Mouse (Mus musculus): ENCODE data around the gene Atp6ap1. TPM values are rescaled to one million over a fixed set of nuclear protein-coding genes. Genes with fewer than 3 reads are reported as not detected.

Gene Atp6ap1
- polyA plus RNA-seq, 1 experiment from 2014 or later = 193 TPM

GRCm38 (mm10) chrX:74273422-74274322 lies 23.2 kb upstream of the Atp6ap1 start:
- no peaks in the 10 kb centered on the region for H3K27me3 ChIP-seq
- H3K9ac ChIP-seq (replicated peaks) = no peak overlapping the region
- WGBS = 34% methylated on average over 10 of the region's 10 CpGs
- peaks cover 12% of the 10 kb centered on the region for H3K36me3 ChIP-seq
- H3K4me1 ChIP-seq (replicated peaks) = peaks cover 10% of the 10 kb centered on the region
- no peak overlapping the region for H3K4me2 ChIP-seq (replicated peaks)
- no peak for ATAC-seq
- peak overlapping the region; percentile 14; the same call in 1 of the 2 replicates for H3K27ac ChIP-seq
- no peak overlapping the region for H3K4me3 ChIP-seq (replicated peaks)
- no peaks in the 10 kb centered on the region for H3K9me3 ChIP-seq

- Histone ChIP-seq H3K9me3 (no peaks in the 10 kb centered on the region), H3K4me3 (replicated peaks) (no peak overlapping the region), H3K36me3 (peaks cover 7% of the 10 kb centered on the region; the same call in 1 of the 2 replicates), H3K4me2 (replicated peaks) (no peak overlapping the region), H3K4me1 (replicated peaks) (peaks cover 5% of the 10 kb centered on the region; the same call in 1 of the 2 replicates), H3K9ac (replicated peaks) (no peak overlapping the region), H3K27me3 (no peaks in the 10 kb centered on the region), H3K27ac (no peak overlapping the region)
- ATAC-seq = no peak
- WGBS = 76% methylated on average over 8 of the region's 8 CpGs
Measured at GRCm38 (mm10) chrX:74277916-74278315, 19.0 kb upstream of the Atp6ap1 start.

- WGBS = 12% methylated on average over 14 of the region's 14 CpGs
- no peaks in the 10 kb centered on the region for H3K36me3 ChIP-seq
- no peak; the same call in 1 of the 2 replicates for ATAC-seq
- no peaks in the 10 kb centered on the region for H3K9me3 ChIP-seq
- peaks cover 14% of the 10 kb centered on the region for H3K4me1 ChIP-seq (replicated peaks)
- H3K27me3 ChIP-seq = no peaks in the 10 kb centered on the region
- H3K4me2 ChIP-seq (replicated peaks) = peak overlapping the region; percentile 61
- H3K4me3 ChIP-seq (replicated peaks) = peak overlapping the region; percentile 61
- H3K9ac ChIP-seq (replicated peaks) = peak overlapping the region; percentile 82
- 0 out of 2 replicates have a peak overlapping the region, but pooled peaks have one; percentile 5 for H3K27ac ChIP-seq
Measured at GRCm38 (mm10) chrX:74281041-74281731, 15.7 kb upstream of the Atp6ap1 start.

GRCm38 (mm10) chrX:74281732-74282394 lies 15.0 kb upstream of the Atp6ap1 start, which contains the start of the genes Taz and Dnase1l1:
Taz (plus strand) TSS chrX:74281912.
Dnase1l1 (minus strand) TSS chrX:74282337.
- Histone ChIP-seq H3K27me3 (no peaks in the 10 kb centered on the region), H3K27ac (peak within 1 kb of the TSS; percentile 77), H3K4me2 (replicated peaks) (peak within 1 kb of the TSS; percentile 61), H3K4me1 (replicated peaks) (peaks cover 14% of the 10 kb centered on the region), H3K9ac (replicated peaks) (peak within 1 kb of the TSS; percentile 82), H3K9me3 (no peaks in the 10 kb centered on the region), H3K4me3 (replicated peaks) (peak within 1 kb of the TSS; percentile 61), H3K36me3 (no peaks in the 10 kb centered on the region)
- peak; percentile 65 for ATAC-seq
- 20% methylated on average over 16 of the region's 16 CpGs for WGBS

GRCm38 (mm10) chrX:74282395-74283091 lies 14.4 kb upstream of the Atp6ap1 start:
- Histone ChIP-seq H3K4me2 (replicated peaks) (peak overlapping the region; percentile 61), H3K36me3 (no peaks in the 10 kb centered on the region), H3K9ac (replicated peaks) (peak overlapping the region; percentile 82), H3K27ac (peak overlapping the region; percentile 77), H3K4me3 (replicated peaks) (peak overlapping the region; percentile 61), H3K4me1 (replicated peaks) (peaks cover 14% of the 10 kb centered on the region), H3K27me3 (no peaks in the 10 kb centered on the region), H3K9me3 (no peaks in the 10 kb centered on the region)
- 36% methylated on average over 39 of the region's 39 CpGs for WGBS
- ATAC-seq = peak; percentile 88

GRCm38 (mm10) chrX:74283092-74283437 lies 13.8 kb upstream of the Atp6ap1 start:
- WGBS = 39% methylated on average over 5 of the region's 5 CpGs
- peak overlapping the region; percentile 82 for H3K9ac ChIP-seq (replicated peaks)
- H3K4me1 ChIP-seq (replicated peaks) = peaks cover 14% of the 10 kb centered on the region
- peak overlapping the region; percentile 77 for H3K27ac ChIP-seq
- peak overlapping the region; percentile 61 for H3K4me3 ChIP-seq (replicated peaks)
- peak overlapping the region; percentile 61 for H3K4me2 ChIP-seq (replicated peaks)
- H3K9me3 ChIP-seq = no peaks in the 10 kb centered on the region
- H3K27me3 ChIP-seq = no peaks in the 10 kb centered on the region
- H3K36me3 ChIP-seq = 0 out of 2 replicates have a peak, but pooled peaks cover under 1% of the 10 kb centered on the region
- peak; percentile 48; the same call in 1 of the 2 replicates for ATAC-seq

- no peak overlapping the region for H3K4me3 ChIP-seq (replicated peaks)
- H3K36me3 ChIP-seq = peaks cover 17% of the 10 kb centered on the region
- H3K4me2 ChIP-seq (replicated peaks) = no peak overlapping the region
- no peaks in the 10 kb centered on the region for H3K9me3 ChIP-seq
- H3K9ac ChIP-seq (replicated peaks) = no peak overlapping the region
- H3K4me1 ChIP-seq (replicated peaks) = peaks cover 11% of the 10 kb centered on the region
- no peaks in the 10 kb centered on the region for H3K27me3 ChIP-seq
- ATAC-seq = no peak
- 78% methylated on average over 4 of the region's 4 CpGs for WGBS
- H3K27ac ChIP-seq = no peak overlapping the region
Measured at GRCm38 (mm10) chrX:74293431-74293830, 3.5 kb upstream of the Atp6ap1 start.

GRCm38 (mm10) chrX:74298348-74298747 lies 1.5 kb downstream of the Atp6ap1 start:
- 88% methylated on average over 1 of the region's 1 CpGs for WGBS
- ATAC-seq = no peak
- Histone ChIP-seq H3K4me1 (replicated peaks) (peaks cover 13% of the 10 kb centered on the region), H3K9me3 (no peaks in the 10 kb centered on the region), H3K36me3 (peaks cover 35% of the 10 kb centered on the region), H3K9ac (replicated peaks) (no peak overlapping the region), H3K4me2 (replicated peaks) (0 out of 2 replicates have a peak overlapping the region, but pooled peaks have one; percentile 22), H3K27me3 (no peaks in the 10 kb centered on the region), H3K27ac (no peak overlapping the region), H3K4me3 (replicated peaks) (no peak overlapping the region)

- Histone ChIP-seq H3K4me1 (replicated peaks) (peaks cover 19% of the 10 kb centered on the region), H3K27me3 (no peaks in the 10 kb centered on the region), H3K9me3 (no peaks in the 10 kb centered on the region), H3K4me3 (replicated peaks) (no peak overlapping the region), H3K36me3 (peaks cover 42% of the 10 kb centered on the region), H3K27ac (no peak overlapping the region), H3K4me2 (replicated peaks) (no peak overlapping the region), H3K9ac (replicated peaks) (no peak overlapping the region)
- ATAC-seq = no peak
- 85% methylated on average over 3 of the region's 3 CpGs for WGBS
Measured at GRCm38 (mm10) chrX:74299721-74300120, 2.8 kb downstream of the Atp6ap1 start.

- H3K27ac ChIP-seq = peak within 1 kb of the TSS; percentile 95
- H3K4me3 ChIP-seq (replicated peaks) = peak within 1 kb of the TSS; percentile 62
- H3K9me3 ChIP-seq = 0 out of 2 replicates have a peak, but pooled peaks cover 2% of the 10 kb centered on the region
- peak; percentile 84 for ATAC-seq
- no peaks in the 10 kb centered on the region for H3K27me3 ChIP-seq
- 26% methylated on average over 41 of the region's 41 CpGs for WGBS
- peaks cover 67% of the 10 kb centered on the region for H3K36me3 ChIP-seq
- H3K4me2 ChIP-seq (replicated peaks) = peak within 1 kb of the TSS; percentile 74
- H3K9ac ChIP-seq (replicated peaks) = peak within 1 kb of the TSS; percentile 82
- H3K4me1 ChIP-seq (replicated peaks) = peaks cover 38% of the 10 kb centered on the region
Measured at GRCm38 (mm10) chrX:74304867-74305700, 8.2 kb downstream of the Atp6ap1 start, which contains the start of gene Gdi1. Gdi1 (plus strand) TSS chrX:74304998.
